Mouse (Mus musculus) stomach, embryonic 16.5 days (tissue): ENCODE results near the gene Atp2a2. TPM values are rescaled to one million over a fixed set of nuclear protein-coding genes. Genes with fewer than 3 reads are reported as not detected.
A peak's percentile ranks its signal among the peaks of the same experiment; 100 is the strongest.

Source experiments
- ATAC-seq: fragments of 200-750 bp; cut with Nextera tagmentation; 2 replicates; pipeline ENCODE4 v1.8.0; 2017; ENCODE audit warnings: moderate number of reproducible peaks, moderate TSS enrichment; ENCODE audit not compliant: insufficient read depth, low FRiP score
- H3K27ac ChIP-seq: fragments of 300-500 bp; sonication (generic); 2 replicates; pipeline ENCODE4 v1.5.1; 2014; ENCODE audit warnings: low read length
- H3K27me3 ChIP-seq: fragments of 300-500 bp; sonication (generic); 2 replicates; pipeline ENCODE4 v1.6.1; 2014; ENCODE audit warnings: low read length, control low read depth, mixed read lengths; ENCODE audit not compliant: control insufficient read depth, insufficient read depth
- H3K36me3 ChIP-seq: fragments of 300-500 bp; sonication (generic); 2 replicates; pipeline ENCODE4 v1.6.1; 2014; ENCODE audit warnings: low read length; ENCODE audit not compliant: control insufficient read depth, insufficient read depth
- H3K4me1 ChIP-seq: fragments of 300-500 bp; sonication (generic); 2 replicates; pipeline ENCODE4 v1.6.1; 2014; ENCODE audit warnings: low read length, control low read depth, mixed read lengths; ENCODE audit not compliant: control insufficient read depth, insufficient read depth
- H3K4me2 ChIP-seq: fragments of 300-500 bp; sonication (generic); 2 replicates; pipeline ENCODE4 v1.6.1; 2014; ENCODE audit warnings: low read depth, low read length, mixed read lengths
- H3K4me3 ChIP-seq: fragments of 300-500 bp; sonication (generic); replicated peaks from 2 replicates; pipeline ENCODE4 v1.5.1; 2014; ENCODE audit warnings: mild to moderate bottlenecking, low read length
- H3K9ac ChIP-seq: fragments of 300-500 bp; sonication (generic); 2 replicates; pipeline ENCODE4 v1.6.1; 2014; ENCODE audit warnings: low read length
- H3K9me3 ChIP-seq: fragments of 300-500 bp; sonication (generic); replicated peaks from 2 replicates; pipeline ENCODE4 v1.6.1; 2016; ENCODE audit warnings: low read length, control low read depth; ENCODE audit not compliant: control insufficient read depth
- WGBS: fragments of 180-500 bp; shearing (Covaris S2); extraction: QIAGEN DNeasy Blood & Tissue Kit; methylation state at CpG from one replicate; pipeline ENCODE4 v1.1.7; 2014; 5-methylcytosine and 5-hydroxymethylcytosine counted together
- polyA plus RNA-seq: library from polyadenylated mRNA; unstranded; fragments of >200 nt; fragmentation: Nextera tagmentation; extraction: Ambion mirVana; gene quantifications from 2 replicates; pipeline ENCODE4 v1.2.1, GENCODE M21; 2015

Gene Atp2a2
- polyA plus RNA-seq, 1 experiment from 2014 or later: 27.3 TPM

DNA sequence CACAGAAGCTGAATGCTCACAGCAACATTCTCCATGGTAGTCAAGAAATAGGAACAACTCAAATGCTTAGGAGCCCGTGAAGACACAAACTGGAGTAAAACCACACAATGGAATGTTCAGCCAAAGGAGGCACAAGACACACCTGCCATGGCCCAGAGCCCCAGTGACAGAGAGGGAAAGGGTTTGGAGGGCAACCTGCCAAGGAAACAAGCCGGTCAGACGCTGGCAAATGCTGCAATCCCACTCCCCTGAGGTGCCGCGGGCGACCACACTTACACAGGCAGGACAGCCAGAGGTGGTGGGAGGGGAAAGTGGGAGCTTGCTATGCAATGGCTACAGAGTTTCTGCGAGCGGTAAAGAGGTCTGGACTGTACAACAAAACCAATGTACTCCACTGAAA is 31.9 kb upstream of the Atp2a2 start:
- peaks cover 15% of the 10 kb centered on the region for H3K4me1 ChIP-seq
- no peak for ATAC-seq
- H3K4me3 ChIP-seq: no peak overlapping the region
- no peak overlapping the region for H3K4me2 ChIP-seq
- H3K36me3 ChIP-seq: no peaks in the 10 kb centered on the region
- H3K9ac ChIP-seq: no peak overlapping the region
- 81% methylated on average over 8 of the region's 8 CpGs for WGBS
- H3K27ac ChIP-seq: no peak overlapping the region
- H3K27me3 ChIP-seq: no peaks in the 10 kb centered on the region
- H3K9me3 ChIP-seq: no peaks in the 10 kb centered on the region

DNA sequence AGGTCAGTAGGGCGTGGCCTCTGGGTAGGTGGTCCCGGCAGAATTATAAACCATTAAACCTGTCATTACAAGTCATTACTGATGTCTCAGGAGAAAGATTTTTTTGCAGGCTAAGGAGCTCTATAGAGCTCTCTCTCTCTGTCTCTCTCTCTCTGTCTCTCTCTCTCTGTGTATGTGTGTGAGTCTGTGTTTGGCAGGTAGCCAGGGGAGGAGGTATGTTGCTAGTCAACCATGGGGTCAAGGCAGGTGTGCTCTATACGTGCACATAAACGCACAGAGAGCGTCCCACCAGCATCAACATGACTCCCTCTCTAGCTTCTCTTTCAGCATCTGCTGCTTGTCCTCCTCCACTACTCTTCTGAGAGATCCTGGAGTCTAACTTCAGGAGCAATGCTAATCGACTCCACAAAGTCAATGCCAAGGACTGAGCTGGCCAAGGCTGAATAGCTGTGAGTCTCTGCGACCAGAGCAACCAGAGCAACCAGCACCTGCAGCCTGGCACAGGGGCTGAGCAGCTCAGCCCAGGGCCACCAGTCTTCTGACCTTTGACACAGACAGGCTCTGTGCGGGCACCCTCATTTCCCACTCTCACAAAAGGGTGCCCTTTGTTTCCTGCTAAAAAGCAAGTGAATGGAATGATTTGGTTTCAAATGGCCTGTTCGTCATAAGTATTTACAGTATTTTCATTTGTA is 28.0 kb upstream of the Atp2a2 start:
- Histone ChIP-seq H3K4me1 (peaks cover 54% of the 10 kb centered on the region), H3K27me3 (no peaks in the 10 kb centered on the region), H3K4me3 (no peak overlapping the region), H3K4me2 (no peak overlapping the region), H3K27ac (peak overlapping the region; percentile 19), H3K9me3 (no peaks in the 10 kb centered on the region), H3K36me3 (no peaks in the 10 kb centered on the region), H3K9ac (peak overlapping the region; percentile 10; the same call in 1 of the 2 replicates)
- no peak for ATAC-seq
- WGBS: 60% methylated on average over 9 of the region's 9 CpGs

DNA sequence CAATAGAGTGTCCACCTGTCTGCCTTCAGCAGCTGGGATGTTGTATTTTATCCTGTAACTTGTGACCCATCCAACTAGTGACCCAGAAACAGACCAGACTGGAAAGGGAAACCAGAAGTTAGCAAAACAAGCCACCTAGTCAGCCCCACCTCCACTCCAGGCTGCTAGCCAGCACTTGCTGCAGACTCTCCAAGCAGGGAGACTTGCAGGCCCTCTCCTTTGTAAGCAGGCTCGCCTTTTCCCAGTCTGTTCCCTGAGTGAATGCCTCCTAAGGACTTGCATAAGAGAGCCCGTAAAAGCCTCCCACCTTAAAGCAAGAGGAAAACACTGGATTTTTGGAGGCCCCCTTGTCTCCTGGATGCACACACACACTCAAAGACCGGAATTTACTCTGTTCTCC is 27.3 kb upstream of the Atp2a2 start:
- H3K9me3 ChIP-seq: no peaks in the 10 kb centered on the region
- WGBS: 36% methylated on average over 3 of the region's 3 CpGs
- H3K4me3 ChIP-seq: no peak overlapping the region
- H3K27ac ChIP-seq: peak overlapping the region; percentile 19
- H3K36me3 ChIP-seq: no peaks in the 10 kb centered on the region
- H3K27me3 ChIP-seq: no peaks in the 10 kb centered on the region
- peak; percentile 7; the same call in 1 of the 2 replicates for ATAC-seq
- H3K9ac ChIP-seq: peak overlapping the region; percentile 10; the same call in 1 of the 2 replicates
- H3K4me1 ChIP-seq: peaks cover 59% of the 10 kb centered on the region
- H3K4me2 ChIP-seq: no peak overlapping the region

DNA sequence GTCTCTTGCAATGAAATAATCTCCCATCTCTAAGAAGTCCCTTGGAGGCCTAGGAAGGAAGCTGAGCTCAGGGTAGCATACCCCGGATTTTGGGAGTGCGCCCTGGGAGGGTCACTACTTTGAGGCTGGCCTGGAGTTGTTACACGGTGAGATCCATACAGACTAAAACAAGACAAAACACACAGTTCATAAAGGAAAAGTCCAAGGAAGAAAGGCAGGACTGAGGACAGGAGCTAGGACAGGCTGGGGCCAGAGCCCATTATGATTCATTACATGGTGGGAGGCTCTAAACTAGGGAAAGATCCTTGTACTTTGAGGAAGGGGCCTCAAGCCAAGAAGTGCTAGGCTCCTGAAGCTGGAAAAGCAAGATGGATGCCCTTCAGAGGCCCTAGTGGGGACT is 26.6 kb upstream of the Atp2a2 start:
- peak overlapping the region; percentile 62; the same call in 1 of the 2 replicates for H3K27ac ChIP-seq
- H3K36me3 ChIP-seq: no peaks in the 10 kb centered on the region
- no peaks in the 10 kb centered on the region for H3K27me3 ChIP-seq
- 63% methylated on average over 3 of the region's 3 CpGs for WGBS
- ATAC-seq: no peak
- H3K9ac ChIP-seq: no peak overlapping the region
- no peaks in the 10 kb centered on the region for H3K9me3 ChIP-seq
- no peak overlapping the region for H3K4me2 ChIP-seq
- peaks cover 59% of the 10 kb centered on the region for H3K4me1 ChIP-seq
- H3K4me3 ChIP-seq: no peak overlapping the region

DNA sequence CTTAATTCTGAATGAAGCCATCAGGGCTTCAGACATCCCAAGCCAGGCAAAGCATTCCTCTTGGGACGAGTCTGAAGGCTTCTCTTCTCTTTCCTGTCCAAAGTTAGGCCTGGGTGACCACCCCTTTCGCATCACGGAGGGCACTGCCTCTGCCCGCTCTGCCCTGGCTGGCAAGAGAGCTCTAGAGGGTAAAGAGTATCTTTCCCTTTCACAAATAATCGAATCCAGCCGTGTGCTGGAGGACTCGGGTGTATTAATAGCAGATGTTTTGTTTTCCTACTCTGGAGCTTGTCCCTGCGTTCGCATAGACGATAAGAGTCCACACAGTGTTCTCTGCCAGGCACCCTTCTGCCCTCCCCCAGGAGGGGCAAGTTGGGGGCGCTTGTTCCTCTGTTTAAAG is 25.7 kb upstream of the Atp2a2 start:
- peaks cover 59% of the 10 kb centered on the region for H3K4me1 ChIP-seq
- WGBS: 34% methylated on average over 11 of the region's 11 CpGs
- no peaks in the 10 kb centered on the region for H3K27me3 ChIP-seq
- H3K9ac ChIP-seq: peak overlapping the region; percentile 34; the same call in 1 of the 2 replicates
- ATAC-seq: no peak
- H3K4me2 ChIP-seq: peak overlapping the region; percentile 20
- no peaks in the 10 kb centered on the region for H3K36me3 ChIP-seq
- no peaks in the 10 kb centered on the region for H3K9me3 ChIP-seq
- peak overlapping the region; percentile 62 for H3K27ac ChIP-seq
- no peak overlapping the region for H3K4me3 ChIP-seq

DNA sequence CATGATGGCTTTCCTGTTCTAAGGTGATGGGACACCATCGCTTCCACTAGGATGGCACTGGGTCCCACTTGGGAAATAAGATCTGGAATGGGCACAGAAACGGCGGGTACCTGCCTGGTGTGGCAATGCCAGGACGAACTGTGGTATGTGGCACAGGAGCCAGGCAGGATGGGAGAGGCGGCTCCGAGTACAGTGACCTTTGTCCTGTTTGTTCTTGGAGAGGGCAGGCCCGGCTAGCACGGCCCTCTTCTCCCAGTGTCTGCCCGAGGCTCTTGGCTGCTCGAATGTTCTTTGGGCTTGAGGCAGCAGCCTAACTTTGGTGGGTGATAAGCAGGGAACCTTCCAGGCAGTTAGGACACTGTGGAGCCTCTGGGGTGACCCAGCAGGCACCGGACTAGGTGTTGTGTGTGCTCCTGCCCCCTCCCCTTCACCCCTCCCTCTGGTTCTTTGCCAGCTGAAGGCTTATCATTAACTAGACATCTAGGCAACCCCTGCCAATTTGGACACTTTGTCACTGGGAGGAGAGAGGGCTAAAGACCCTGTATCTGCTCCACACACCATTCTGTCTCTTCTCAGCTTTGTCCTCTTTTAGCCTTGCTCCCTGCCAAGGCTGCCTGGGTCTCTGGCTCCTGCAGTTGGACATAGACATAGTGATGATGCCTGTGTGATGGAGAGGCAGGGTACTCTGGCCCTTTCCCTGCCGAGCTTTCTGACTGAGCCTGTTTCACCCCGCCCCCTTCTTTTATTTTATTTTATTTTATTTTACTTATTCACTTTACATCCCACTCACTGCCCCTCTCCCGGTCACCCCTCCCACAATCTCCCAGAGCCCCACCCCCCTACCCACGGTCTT is 25.1 kb upstream of the Atp2a2 start:
- peak; percentile 64 for ATAC-seq

DNA sequence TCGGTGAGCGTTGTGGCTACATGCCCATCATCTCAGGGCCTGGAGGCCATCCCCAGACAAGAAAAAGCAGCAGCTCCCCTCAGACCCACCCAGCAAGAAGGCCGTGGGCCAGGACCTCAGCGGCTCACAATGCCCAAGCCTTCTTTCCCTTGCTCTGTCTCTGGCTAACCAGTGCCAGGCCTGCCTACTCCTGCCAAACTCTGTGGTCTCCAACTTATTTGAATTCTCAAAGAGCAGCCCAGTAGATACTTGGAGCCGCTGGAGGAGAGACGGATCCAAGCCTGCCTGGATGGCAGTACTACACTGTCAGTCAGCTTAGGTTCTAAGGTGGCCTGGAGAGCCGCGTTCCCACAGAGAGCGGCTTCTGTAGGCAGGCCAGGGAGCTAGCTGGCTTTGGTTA is 24.4 kb upstream of the Atp2a2 start:
- H3K9ac ChIP-seq: no peak overlapping the region
- H3K4me3 ChIP-seq: no peak overlapping the region
- H3K9me3 ChIP-seq: no peaks in the 10 kb centered on the region
- peak overlapping the region; percentile 40 for H3K27ac ChIP-seq
- no peaks in the 10 kb centered on the region for H3K27me3 ChIP-seq
- no peak overlapping the region for H3K4me2 ChIP-seq
- H3K36me3 ChIP-seq: no peaks in the 10 kb centered on the region
- H3K4me1 ChIP-seq: peaks cover 59% of the 10 kb centered on the region
- no peak for ATAC-seq
- WGBS: 88% methylated on average over 9 of the region's 9 CpGs

More for the DNA sequence above, 25.1 kb upstream of the Atp2a2 start:
- 48% methylated on average over 15 of the region's 15 CpGs for WGBS
- Histone ChIP-seq H3K27me3 (no peaks in the 10 kb centered on the region), H3K27ac (peak overlapping the region; percentile 62), H3K4me1 (peaks cover 59% of the 10 kb centered on the region), H3K36me3 (no peaks in the 10 kb centered on the region), H3K4me2 (peak overlapping the region; percentile 20; the same call in 1 of the 2 replicates), H3K9ac (peak overlapping the region; percentile 34; the same call in 1 of the 2 replicates), H3K4me3 (no peak overlapping the region), H3K9me3 (no peaks in the 10 kb centered on the region)

DNA sequence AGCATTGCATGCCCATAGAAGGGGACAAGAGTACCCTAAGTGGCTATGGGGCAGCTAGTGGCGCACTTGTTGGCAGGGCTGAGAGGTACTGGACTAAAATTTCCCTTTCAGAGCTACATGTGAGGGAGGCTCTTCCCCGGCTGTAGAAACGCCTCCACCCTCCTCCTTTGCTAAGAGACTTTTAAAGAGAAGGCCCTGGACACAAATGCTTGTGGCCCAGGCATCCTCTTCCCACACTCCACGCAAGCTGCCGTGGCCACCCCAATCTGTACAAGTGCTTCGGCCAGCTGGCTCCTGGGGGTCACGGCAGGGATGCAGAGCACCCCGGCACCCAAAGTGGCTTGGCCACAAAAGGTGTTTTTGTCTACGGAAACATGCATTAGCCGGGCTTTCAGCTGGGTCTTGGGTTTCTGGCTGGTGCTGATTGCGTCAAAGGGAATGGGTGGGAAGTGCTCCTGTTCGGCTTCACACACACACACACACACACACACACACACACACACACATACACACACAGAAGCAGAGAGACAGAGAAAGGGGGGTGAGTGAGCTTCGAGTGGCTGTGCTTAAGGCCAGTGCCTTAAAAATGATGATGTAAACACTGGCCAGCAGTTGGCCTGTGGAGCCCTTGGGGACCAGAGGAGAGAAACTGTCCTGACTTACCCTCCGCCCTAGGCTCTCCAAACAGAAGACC is 23.4 kb upstream of the Atp2a2 start:
- H3K4me3 ChIP-seq: no peak overlapping the region
- no peaks in the 10 kb centered on the region for H3K27me3 ChIP-seq
- peak overlapping the region; percentile 78 for H3K27ac ChIP-seq
- no peaks in the 10 kb centered on the region for H3K9me3 ChIP-seq
- H3K36me3 ChIP-seq: no peaks in the 10 kb centered on the region
- peak overlapping the region; percentile 52 for H3K9ac ChIP-seq
- 0 out of 2 replicates have a peak, but pooled peaks have one; percentile 11 for ATAC-seq
- 48% methylated on average over 14 of the region's 14 CpGs for WGBS
- peaks cover 58% of the 10 kb centered on the region for H3K4me1 ChIP-seq
- H3K4me2 ChIP-seq: no peak overlapping the region
